Mouse (Mus musculus): ENCODE data around the gene Ado.

Gene Ado

GRCm38 (mm10) chr10:67548877-67549731 is at the start of gene Ado:
TSS of gene Ado (minus strand) at chr10:67548955.
- peak; percentile 92 for DNase-seq

DNA sequence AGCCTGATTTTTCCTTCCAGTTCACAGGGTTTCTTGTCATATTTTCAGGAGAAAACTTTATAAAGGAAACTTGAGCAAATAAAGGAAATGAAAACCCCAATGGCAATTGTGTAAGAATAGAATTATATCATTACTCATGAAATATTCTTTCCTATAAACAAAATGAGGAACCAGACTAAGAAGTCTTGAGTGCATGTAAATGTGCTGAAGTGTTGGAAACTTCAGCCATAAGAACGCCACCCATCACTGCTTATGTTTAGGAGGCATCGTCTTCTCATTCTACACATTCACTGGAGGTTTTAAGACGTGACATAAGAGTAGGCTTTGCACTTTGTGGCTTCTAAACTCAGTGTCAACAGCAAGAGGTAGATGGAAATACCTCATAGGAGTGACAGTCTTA is 46.5 kb upstream of the Ado start:
- no peak for DNase-seq

DNA sequence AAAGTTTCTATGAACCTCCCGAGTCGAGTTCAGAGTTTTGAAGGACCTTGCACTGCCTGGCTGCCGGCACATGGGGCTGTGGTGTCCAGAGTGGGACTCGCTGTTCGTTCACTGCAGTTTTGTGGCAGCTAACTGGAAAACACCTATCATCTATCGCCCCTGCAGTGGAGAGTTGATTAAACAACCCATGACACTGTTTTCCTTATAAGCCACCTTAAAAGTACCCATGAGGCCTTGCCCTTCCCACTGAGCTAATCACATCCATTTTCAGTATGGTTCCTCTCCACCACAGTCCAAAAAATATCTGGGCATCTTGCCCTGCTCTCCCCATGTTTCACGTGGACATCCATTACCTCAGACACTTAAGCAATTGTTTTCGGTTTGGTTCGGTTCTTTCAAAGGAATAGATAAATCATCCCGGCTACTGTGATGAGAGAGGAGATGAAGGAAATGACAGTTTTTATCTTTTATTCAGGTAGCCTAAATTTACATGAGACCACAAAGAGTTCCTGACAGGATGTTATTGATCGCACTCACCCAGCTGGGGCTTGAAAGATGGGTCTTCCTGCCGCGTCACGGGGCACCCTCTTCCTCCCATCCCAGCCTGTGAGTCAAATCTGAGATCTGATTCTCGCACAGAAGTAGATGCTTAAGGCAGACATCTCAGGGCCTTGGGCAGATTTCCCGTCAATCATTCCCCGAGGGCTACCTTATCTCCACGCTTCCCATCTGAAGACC is 37.3 kb upstream of the Ado start:
- no peak for DNase-seq

- DNase-seq = no peak
Observed at GRCm38 (mm10) chr10:67581698-67582285, 33.0 kb upstream of the Ado start.

GRCm38 (mm10) chr10:67579830-67580229 is 31.1 kb upstream of the Ado start:
- no peak for DNase-seq

DNA sequence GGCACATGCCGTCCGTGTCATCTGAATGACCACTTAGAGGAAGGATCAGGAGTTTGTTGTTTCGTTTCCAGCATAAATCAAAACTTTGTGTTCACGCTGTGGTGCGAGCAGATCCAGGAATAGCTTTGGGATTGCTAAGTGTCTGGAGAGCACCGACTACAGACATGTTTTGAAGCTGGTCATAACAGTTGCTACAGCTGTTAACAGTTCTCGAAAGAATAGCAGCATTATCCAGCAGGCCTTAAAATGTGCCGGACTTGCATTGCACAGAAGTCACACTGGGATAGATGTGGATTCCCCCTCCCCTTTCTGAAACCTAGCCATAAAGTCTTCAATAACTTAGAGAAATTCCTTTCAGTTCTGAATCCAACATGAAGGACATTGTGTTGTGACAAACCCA is 24.6 kb upstream of the Ado start:
- no peak for DNase-seq

GRCm38 (mm10) chr10:67571443-67571842 is 22.7 kb upstream of the Ado start:
- no peak for DNase-seq

GRCm38 (mm10) chr10:67569539-67569938 is 20.8 kb upstream of the Ado start:
- DNase-seq = no peak

DNA sequence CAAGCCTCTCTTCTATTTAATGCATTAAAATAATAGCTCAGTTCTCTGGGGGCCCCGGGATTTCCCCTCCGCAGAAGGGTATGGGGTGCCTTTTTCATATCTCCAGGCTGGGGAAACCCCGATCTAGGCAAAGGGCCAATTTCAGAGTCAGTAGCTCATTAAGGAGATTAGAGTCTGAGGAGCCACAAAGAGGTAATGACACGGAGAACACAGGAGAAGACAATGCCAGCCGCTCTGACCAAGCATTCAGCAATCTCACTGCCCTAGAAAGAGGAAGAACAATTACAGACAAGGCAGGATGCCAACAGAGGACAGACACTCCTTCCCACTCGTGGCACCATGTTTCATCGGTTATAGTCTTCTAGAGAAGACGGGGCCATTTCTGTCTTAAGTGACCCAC is 17.3 kb upstream of the Ado start:
- no peak for DNase-seq

- no peak for DNase-seq
Observed at GRCm38 (mm10) chr10:67564509-67564908, 15.8 kb upstream of the Ado start.

DNA sequence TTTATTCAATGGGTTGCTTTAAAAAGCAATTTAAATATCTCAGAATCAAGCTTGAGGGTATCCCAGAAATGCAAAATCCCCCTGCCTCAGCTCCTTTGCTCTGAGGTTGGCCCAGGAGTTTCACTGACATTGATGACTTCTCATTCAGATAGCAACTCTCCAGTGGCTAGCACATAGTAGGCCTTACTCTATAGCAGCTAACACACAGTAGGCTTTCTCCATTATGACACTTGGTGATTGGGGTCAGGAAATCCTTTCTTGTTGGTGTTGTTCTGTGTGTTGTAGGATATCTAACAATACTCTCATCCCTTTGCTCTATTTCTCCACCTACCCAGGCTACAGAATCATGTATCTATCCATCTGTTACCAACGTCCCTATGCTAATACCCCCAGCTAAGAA is 12.4 kb upstream of the Ado start:
- no peak for DNase-seq

DNA sequence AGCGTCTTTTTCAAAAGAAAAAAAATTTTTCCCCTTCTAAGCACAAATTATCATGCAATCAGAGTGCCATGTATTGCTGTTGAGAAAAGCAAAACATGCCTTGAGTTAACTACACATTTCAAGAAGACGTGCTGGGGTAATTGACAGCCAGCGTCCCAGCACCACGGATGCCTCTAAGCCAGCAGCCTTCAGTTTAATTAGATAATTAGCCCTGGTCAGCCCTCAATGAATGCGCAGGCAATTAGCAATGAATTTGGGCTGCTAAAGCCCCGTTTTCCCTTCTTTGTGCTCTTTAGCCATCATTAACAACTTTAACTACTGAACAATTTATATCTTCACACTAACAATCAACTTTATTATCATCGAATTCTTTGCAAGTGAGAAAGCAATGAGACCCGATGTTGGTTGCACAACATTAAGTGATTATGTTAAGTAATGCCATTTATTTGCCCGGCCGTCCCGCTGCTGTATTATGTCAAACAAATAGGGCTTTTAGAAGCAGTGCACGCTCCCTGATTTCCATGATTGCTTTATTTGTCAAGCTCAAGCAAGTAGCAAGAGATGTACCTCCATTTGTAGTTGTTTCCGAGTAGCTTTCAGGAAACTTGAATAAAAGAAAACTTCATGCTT is 11.1 kb upstream of the Ado start:
- DNase-seq = no peak

- no peak for DNase-seq
Observed at GRCm38 (mm10) chr10:67558053-67558452, 9.3 kb upstream of the Ado start.

DNA sequence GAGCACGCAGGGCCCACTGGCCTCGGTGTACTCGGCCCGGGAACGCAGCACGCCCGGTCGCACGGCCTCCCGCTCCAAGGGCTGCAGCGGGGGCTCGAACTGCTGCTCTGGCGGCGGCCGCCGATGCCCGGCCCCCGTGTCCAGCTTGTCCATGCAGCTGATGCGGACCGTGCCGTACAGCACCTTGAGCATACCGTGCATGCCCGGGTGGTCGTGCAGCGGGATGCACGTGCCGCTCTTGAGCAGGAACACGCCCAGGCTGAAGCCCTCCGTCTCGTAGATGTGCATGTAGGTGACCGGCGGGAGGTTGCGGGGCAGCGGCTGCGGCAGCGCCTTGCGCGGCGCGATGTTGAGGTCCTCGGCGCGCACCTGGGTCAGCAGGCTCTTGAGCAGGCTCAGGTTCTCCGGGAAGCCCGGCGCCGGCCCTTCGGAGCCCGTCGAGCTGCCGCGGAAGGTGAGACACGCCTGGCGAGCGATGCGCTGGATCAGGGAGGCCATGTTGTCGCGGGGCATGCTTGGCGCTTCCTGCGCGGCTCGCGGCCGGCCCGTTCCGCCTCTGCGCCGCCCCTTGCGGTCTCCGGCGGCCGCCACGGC is 397 bp downstream of the Ado start:
- DNase-seq = peak; percentile 76

GRCm38 (mm10) chr10:67547850-67548260 is 900 bp downstream of the Ado start:
- DNase-seq = no peak

GRCm38 (mm10) chr10:67540591-67540990 is 8.2 kb downstream of the Ado start:
- no peak for DNase-seq

DNA sequence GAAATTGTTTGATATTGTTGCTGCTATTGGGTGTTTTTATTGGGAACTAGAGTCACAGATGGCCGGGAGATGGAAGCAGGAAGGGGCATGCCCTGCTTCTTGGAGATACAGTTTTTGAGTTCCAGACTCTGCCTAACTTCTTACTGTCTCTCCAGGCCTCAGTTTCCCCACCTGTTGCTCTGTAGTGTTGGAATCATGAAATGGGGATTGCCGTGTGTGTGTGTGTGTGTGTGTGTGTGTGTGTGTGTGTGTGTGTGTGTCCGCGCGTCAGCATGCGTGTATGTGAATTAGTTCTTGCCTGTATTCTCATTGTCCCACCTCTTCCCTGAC is 9.4 kb downstream of the Ado start:
- DNase-seq = no peak

- peak; percentile 27 for DNase-seq
Observed at GRCm38 (mm10) chr10:67538585-67539400, 10.0 kb downstream of the Ado start.

GRCm38 (mm10) chr10:67538106-67538505 is 10.6 kb downstream of the Ado start:
- DNase-seq = peak; percentile 12

GRCm38 (mm10) chr10:67537151-67537994 is 11.4 kb downstream of the Ado start:
- peak; percentile 92 for DNase-seq

- DNase-seq = peak; percentile 33
Observed at GRCm38 (mm10) chr10:67536621-67537141, 12.1 kb downstream of the Ado start.
